In genomic region chr12:104692864-104693263, GRCm38 (mm10) we compare ENCODE assay signal across 22 mouse cellular contexts. TPM values are rescaled to one million over a fixed set of nuclear protein-coding genes. Genes with fewer than 3 reads are reported as not detected.
A peak's percentile ranks its signal among the peaks of the same experiment; 100 is the strongest.
DNase-seq lines count a peak whose midpoint lies in the region; ATAC-seq lines count a peak whose summit lies in the region.
"Had no signal": no experiment of that assay in that cellular context is flagged by ENCODE, and none has a peak within 500 bp of the region (broad histone marks: within the 10 kb centered on the region; RNA-seq: fewer than 3 reads in every experiment).

No protein-coding gene starts in this region.

- no peaks in the 10 kb centered on the region for H3K9me3 ChIP-seq in hindbrain, embryonic 11.5 days (ENCODE audit: control insufficient read depth, low read length)
- no peaks in the 10 kb centered on the region for H3K9me3 ChIP-seq in hindbrain, embryonic 12.5 days (replicated peaks)
- H3K9me3 ChIP-seq in neural tube, embryonic 14.5 days (ENCODE audit: control insufficient read depth, low read length), result no peaks in the 10 kb centered on the region
- no peaks in the 10 kb centered on the region for H3K9me3 ChIP-seq in hindbrain, embryonic 15.5 days
- H3K9me3 ChIP-seq: heart, embryonic 13.5 days had no signal

- no peak overlapping the region for H3K4me3 ChIP-seq in hindbrain, embryonic 11.5 days (ENCODE audit: low read depth, low read length)
- no peak overlapping the region for H3K4me3 ChIP-seq in hindbrain, embryonic 12.5 days
- no peak overlapping the region for H3K4me3 ChIP-seq in neural tube, embryonic 14.5 days (ENCODE audit: low read depth, low read length)
- H3K4me3 ChIP-seq in hindbrain, embryonic 15.5 days, result no peak overlapping the region
- H3K4me3 ChIP-seq: heart, embryonic 13.5 days; left cerebral cortex, adult 2 months had no signal

- peaks cover 16% of the 10 kb centered on the region for H3K36me3 ChIP-seq in hindbrain, embryonic 11.5 days (ENCODE audit: control insufficient read depth, insufficient read depth, low read length)
- peaks cover 57% of the 10 kb centered on the region for H3K36me3 ChIP-seq in hindbrain, embryonic 12.5 days
- peaks cover 43% of the 10 kb centered on the region for H3K36me3 ChIP-seq in neural tube, embryonic 14.5 days (ENCODE audit: control insufficient read depth, insufficient read depth, low read length)
- peaks cover 45% of the 10 kb centered on the region for H3K36me3 ChIP-seq in hindbrain, embryonic 15.5 days

- peak; percentile 38; the same call in 1 of the 2 replicates for ATAC-seq in hindbrain, embryonic 11.5 days (ENCODE audit: low FRiP score)
- ATAC-seq in hindbrain, embryonic 12.5 days (ENCODE audit: low FRiP score), result no peak
- ATAC-seq in neural tube, embryonic 14.5 days (ENCODE audit: low read depth), result peak; percentile 39; the same call in 1 of the 2 replicates
- peak; percentile 43; the same call in 1 of the 2 replicates for ATAC-seq in hindbrain, embryonic 15.5 days (ENCODE audit: low FRiP score, low read depth)

- WGBS in hindbrain, embryonic 11.5 days, result 70% methylated on average over 12 of the region's 12 CpGs
- 68% methylated on average over 12 of the region's 12 CpGs for WGBS in hindbrain, embryonic 12.5 days
- 53% methylated on average over 12 of the region's 12 CpGs for WGBS in neural tube, embryonic 14.5 days
- WGBS in hindbrain, embryonic 15.5 days, result 46% methylated on average over 12 of the region's 12 CpGs

- H3K4me1 ChIP-seq in hindbrain, embryonic 11.5 days (replicated peaks; ENCODE audit: control insufficient read depth, insufficient read depth, low read length), result no peaks in the 10 kb centered on the region
- peaks cover 15% of the 10 kb centered on the region for H3K4me1 ChIP-seq in hindbrain, embryonic 12.5 days
- peaks cover 4% of the 10 kb centered on the region; the same call in 1 of the 2 replicates for H3K4me1 ChIP-seq in neural tube, embryonic 14.5 days (ENCODE audit: control insufficient read depth, insufficient read depth, low read length)
- H3K4me1 ChIP-seq in hindbrain, embryonic 15.5 days (replicated peaks), result no peaks in the 10 kb centered on the region; the same call in 1 of the 2 replicates

- no peak overlapping the region for H3K27ac ChIP-seq in hindbrain, embryonic 11.5 days (ENCODE audit: low read depth, low read length)
- no peak overlapping the region for H3K27ac ChIP-seq in hindbrain, embryonic 12.5 days
- no peak overlapping the region for H3K27ac ChIP-seq in neural tube, embryonic 14.5 days (ENCODE audit: low read depth, low read length)
- H3K27ac ChIP-seq in hindbrain, embryonic 15.5 days (replicated peaks), result no peak overlapping the region
- H3K27ac ChIP-seq: heart, embryonic 13.5 days; left cerebral cortex, adult 2 months had no signal

- no peak overlapping the region for H3K9ac ChIP-seq in hindbrain, embryonic 11.5 days (ENCODE audit: low read depth, low read length)
- H3K9ac ChIP-seq in hindbrain, embryonic 12.5 days, result no peak overlapping the region
- no peak overlapping the region for H3K9ac ChIP-seq in neural tube, embryonic 14.5 days (replicated peaks; ENCODE audit: low read depth, low read length)
- no peak overlapping the region for H3K9ac ChIP-seq in hindbrain, embryonic 15.5 days
- H3K9ac ChIP-seq: heart, embryonic 13.5 days had no signal

- no peak for DNase-seq in hindbrain, embryonic 11.5 days (ENCODE audit: low spot score)
- DNase-seq in neural tube, embryonic 10.5 days (ENCODE audit: extremely low spot score, low spot score), result no peak
- DNase-seq in Muller cell, postnatal 12 days (ENCODE audit: inconsistent ontology term), result no peak
- no peak for DNase-seq in kidney, postnatal 10 days
- DNase-seq in cerebellum, postnatal 25 days, result no peak
- DNase-seq: adrenal gland, adult 2 months; B cell, adult 2 months; cerebellum, adult 11 months; cerebellum, postnatal 10 days; embryo, embryonic 11 days; gastrocnemius, postnatal 14 days; heart, adult 18-20 months; kidney, adult 8-10 months; kidney, postnatal 25 days; left cerebral cortex, postnatal 4 days; liver; lung, postnatal 14 days had no signal

- no peak overlapping the region for H3K4me2 ChIP-seq in hindbrain, embryonic 11.5 days (replicated peaks; ENCODE audit: low read depth, low read length)
- no peak overlapping the region for H3K4me2 ChIP-seq in hindbrain, embryonic 12.5 days (replicated peaks)
- no peak overlapping the region for H3K4me2 ChIP-seq in neural tube, embryonic 14.5 days (ENCODE audit: low read depth, low read length)
- H3K4me2 ChIP-seq in hindbrain, embryonic 15.5 days, result no peak overlapping the region
- H3K4me2 ChIP-seq: heart, embryonic 13.5 days had no signal

- H3K27me3 ChIP-seq in hindbrain, embryonic 11.5 days (ENCODE audit: control insufficient read depth, insufficient read depth, low read length), result no peaks in the 10 kb centered on the region
- H3K27me3 ChIP-seq in hindbrain, embryonic 12.5 days, result no peaks in the 10 kb centered on the region
- no peaks in the 10 kb centered on the region for H3K27me3 ChIP-seq in neural tube, embryonic 14.5 days (ENCODE audit: control insufficient read depth, insufficient read depth, low read length)
- no peaks in the 10 kb centered on the region for H3K27me3 ChIP-seq in hindbrain, embryonic 15.5 days
- H3K27me3 ChIP-seq: heart, embryonic 13.5 days had no signal

RNA-seq across cellular contexts. Expression of gene Dicer1, which starts 58.9 kb away (rescaled TPM):
- 30.9 and 54.0 TPM in 2 replicates for polyA plus RNA-seq in hindbrain, embryonic 11.5 days (2014; fragmentation: Nextera tagmentation; extraction: Ambion mirVana)
- 61.3 and 61.6 TPM in 2 replicates for polyA plus RNA-seq in hindbrain, embryonic 12.5 days (2016; fragmentation: Nextera tagmentation; extraction: Ambion mirVana)
- polyA plus RNA-seq in neural tube, embryonic 14.5 days (2014; fragmentation: Nextera tagmentation; extraction: Ambion mirVana), result 30.4 and 38.6 TPM in 2 replicates
- polyA plus RNA-seq in hindbrain, embryonic 15.5 days (2015; fragmentation: Nextera tagmentation; extraction: Ambion mirVana), result 36.0 and 38.2 TPM in 2 replicates
